Mouse (Mus musculus) thymus, postnatal 36 days (tissue): ENCODE data around the gene Nav1.
A peak's percentile ranks its signal among the peaks of the same experiment; 100 is the strongest.
"Not testable (repeated sequence)": the region's sequence is repeated elsewhere in the genome, so short reads cannot be mapped to it uniquely, and the experiment has no call there.

Experiments
- DNase-seq, 2 experiments: peaks; one replicate each; pipeline ENCODE4 v3.0.0; 2022; ENCODE audit warnings: mixed read lengths in 2 of 2

The Nav1 gene

GRCm38 (mm10) chr1:135514913-135515632 lies 92.0 kb downstream of the Nav1 start:
- no peak for DNase-seq

DNA sequence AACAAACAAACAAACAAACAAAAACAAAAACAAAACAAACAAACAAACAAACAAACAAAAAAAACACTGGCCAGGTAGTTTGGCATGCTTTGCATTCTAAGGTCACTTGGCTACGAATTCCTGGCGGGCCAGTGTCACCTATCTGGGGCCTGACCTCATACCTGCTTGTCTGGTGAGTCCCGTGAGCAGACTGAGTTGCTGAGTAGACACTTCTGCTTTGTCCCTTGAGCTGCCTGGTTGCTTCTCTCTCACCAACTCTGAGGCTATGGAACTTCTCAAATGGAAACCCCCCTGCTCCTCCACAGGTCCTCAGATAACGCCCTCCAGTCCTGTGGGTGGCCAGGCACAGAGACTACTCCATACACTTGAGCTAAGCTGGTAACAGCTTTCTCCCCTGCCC lies 93.0 kb downstream of the Nav1 start:
- DNase-seq, result no peak

GRCm38 (mm10) chr1:135513464-135513863 lies 93.6 kb downstream of the Nav1 start:
- no peak for DNase-seq

GRCm38 (mm10) chr1:135510346-135510977 lies 96.6 kb downstream of the Nav1 start:
- peak; percentile 28 to 29 for DNase-seq

DNA sequence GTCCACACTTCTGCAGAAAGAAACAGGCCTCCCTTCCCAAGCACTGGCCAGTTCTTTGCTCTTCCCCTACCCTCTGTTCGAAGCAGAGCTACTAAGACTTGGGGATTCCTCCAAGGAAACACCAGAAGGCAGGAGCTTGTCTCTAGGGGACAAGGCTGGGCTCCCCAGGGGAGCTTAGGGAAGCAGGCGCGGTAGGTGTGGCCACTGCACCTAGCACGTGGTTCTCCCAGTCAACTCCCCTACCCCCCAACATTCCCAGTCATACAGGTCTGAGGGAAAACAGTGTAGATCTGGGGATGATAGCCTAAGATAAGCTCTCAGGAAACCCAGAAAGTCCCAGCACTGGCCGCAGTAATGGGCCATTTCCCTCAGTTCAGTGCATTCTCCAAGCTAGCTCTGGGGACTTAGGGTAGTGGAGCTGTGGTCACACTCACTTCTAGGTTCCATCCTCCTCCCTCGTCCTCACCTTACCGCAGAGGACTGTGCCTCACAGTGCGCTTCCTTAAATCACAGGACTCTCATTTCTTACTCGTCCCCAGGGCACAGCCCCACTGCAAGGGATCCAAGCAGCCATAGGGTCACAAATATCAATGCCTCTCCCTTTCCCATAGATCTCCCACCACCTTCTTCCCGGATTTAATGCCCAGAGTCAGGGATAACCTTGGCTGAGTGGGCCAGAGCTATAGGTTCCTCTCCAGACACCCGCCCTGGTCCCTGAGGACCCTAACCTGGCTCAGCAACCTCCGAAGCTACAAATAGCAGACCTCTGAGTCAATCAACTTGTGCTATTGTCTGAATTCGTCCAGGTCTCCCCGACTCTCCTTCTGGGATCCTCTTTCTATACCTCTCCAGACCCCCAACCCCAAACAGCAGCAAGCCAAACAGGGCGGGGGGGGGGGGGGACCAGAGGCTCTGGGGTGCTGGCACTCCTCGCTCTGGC lies 97.7 kb downstream of the Nav1 start:
- no peak for DNase-seq

GRCm38 (mm10) chr1:135508349-135508634 lies 98.8 kb downstream of the Nav1 start:
- no peak for DNase-seq

DNA sequence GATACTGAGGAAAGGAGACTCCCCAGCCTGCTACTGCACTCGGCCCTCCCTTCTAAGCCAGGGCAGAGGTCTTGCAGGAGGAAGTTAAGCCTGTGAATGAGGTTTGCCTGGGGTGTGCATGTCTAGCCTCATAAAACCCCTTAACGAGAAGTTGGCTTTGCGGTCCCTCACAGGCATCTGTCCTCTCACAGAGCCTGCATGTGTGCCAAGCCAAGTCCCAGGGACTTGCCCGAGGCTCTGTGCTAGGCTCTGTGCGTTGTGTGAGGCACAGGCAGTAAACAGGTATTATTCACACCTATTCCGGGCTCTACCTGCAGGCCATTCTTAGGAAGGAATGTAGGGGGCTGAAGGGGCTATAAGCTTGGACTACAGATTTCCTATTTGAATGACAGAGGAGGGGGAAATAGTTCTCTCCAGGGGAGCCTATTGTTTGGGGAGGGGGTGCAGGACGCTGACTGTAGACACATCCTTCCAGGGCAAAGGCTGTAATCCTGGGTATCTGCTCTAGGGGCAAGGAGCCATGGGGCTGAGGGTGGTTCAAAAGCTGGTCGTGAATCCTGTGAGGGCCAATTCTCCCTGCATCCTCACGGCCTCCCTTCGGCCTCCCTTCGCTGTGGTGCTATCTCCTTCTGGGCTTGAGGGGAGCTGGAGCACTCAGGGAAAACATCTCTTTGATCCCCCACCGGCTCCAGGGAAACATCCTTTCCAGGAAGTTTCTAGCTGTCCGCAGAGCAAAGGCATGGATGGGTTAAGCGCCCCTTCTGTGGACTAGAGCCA lies 99.3 kb downstream of the Nav1 start:
- DNase-seq, result no peak

GRCm38 (mm10) chr1:135505499-135505898 lies 101.6 kb downstream of the Nav1 start:
- DNase-seq, result no peak

- no peak for DNase-seq
Observed at GRCm38 (mm10) chr1:135503436-135503835, 103.7 kb downstream of the Nav1 start.

DNA sequence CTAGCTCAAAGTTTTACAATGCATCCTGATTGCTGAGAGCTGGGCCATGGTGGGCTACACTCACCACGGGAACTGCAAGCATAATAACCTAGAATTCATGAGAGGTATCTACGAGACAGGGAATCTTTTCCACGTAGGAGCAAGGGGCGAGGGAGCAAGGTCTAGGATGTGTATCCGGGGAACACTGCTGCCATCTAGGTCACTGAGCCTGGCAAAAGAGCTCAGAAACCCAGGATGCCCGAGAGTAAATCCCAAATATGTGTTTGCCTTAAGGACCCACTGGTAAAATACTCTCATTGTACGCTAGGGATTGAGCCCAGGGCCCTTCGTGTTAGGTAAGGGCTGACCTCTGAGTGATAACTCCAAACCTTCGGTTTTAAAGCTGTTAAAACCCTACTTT lies 104.3 kb downstream of the Nav1 start:
- no peak for DNase-seq

DNA sequence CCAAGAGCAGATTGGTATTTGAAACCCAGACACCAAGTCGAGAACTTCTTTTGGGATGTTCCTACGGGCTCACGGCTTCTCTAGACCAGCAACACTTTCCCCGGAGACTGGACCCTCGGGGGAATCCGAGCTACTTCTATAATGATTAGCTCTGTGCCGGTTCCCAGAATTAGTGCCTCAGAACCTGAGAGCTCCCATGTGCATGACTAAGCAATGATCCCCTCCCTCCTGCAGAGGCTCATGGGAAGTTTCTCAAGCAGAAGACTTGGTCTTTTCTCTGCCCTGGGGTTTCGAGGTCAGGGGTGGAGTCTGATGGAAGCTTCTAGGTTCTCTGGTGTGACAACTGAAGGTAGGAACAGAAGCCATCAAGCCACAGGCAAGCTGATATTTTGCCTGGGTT lies 105.0 kb downstream of the Nav1 start:
- DNase-seq, result no peak

GRCm38 (mm10) chr1:135498455-135499358 lies 108.4 kb downstream of the Nav1 start:
- DNase-seq, result no peak

DNA sequence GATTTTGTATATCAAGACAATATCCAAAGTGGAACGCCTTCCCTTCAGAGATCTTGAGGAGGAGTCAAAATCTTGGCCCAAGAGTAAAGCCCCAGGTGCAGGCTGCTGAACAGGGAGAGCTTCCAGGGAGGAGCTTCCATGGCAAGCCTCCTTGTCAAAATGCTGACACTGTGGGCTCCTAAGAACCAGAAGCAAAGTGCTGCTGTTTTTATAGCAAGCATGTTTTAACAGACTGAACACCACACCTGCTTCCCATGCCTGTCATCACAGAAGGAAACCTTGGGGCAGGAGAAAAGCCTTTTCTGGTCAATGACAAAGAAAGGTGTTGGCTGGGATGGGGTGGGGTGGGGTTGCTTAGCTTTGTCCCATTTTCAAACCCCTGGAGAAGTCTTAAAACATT lies 112.0 kb downstream of the Nav1 start:
- DNase-seq, result no peak

DNA sequence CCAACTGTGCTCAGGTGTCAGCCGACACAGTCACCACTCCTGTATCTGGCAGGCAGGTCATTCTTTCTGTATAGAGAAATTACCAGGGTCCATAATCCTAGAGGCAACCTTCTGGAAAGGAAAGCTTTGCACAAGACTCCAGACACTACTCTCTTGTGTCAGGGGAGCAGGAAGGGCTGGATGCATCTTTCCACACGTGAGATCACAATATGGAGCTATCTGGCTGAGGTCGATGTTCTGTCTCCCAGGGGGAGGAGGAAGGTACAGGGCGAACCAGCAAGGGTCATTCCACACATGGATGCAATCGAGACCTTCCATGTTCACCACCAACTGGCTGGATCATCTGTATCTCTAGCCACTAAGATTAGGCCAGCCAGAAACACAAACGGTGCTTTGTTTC lies 113.2 kb downstream of the Nav1 start:
- DNase-seq, result no peak

GRCm38 (mm10) chr1:135492406-135492805 lies 114.7 kb downstream of the Nav1 start:
- no peak for DNase-seq

GRCm38 (mm10) chr1:135490931-135491666 lies 116.0 kb downstream of the Nav1 start:
- no peak for DNase-seq

GRCm38 (mm10) chr1:135488879-135489278 lies 118.2 kb downstream of the Nav1 start:
- no peak for DNase-seq

DNA sequence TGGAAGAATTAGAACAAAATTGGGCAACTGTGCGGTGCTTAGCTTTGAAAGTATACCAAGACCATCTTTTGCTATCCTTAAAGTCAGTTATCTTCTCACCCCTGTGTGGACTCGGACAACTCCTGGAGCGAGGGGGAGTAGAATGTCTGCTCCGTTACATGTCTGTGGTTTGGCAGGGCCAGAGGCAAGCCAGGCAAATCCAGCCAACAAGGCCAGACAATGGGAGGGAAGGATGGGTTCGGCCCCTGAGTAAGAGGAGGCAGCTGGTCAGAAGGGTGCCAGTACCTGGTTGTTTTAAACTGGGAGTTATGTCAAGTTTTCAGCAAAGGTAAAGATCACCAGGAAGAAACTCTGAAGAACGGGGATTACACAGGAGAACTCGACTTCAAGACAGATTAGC lies 121.9 kb downstream of the Nav1 start:
- DNase-seq, result no peak

- not testable (repeated sequence) for DNase-seq
Observed at GRCm38 (mm10) chr1:135484503-135485051, 122.5 kb downstream of the Nav1 start.

- no peak for DNase-seq
Observed at GRCm38 (mm10) chr1:135483971-135484370, 123.1 kb downstream of the Nav1 start.

DNA sequence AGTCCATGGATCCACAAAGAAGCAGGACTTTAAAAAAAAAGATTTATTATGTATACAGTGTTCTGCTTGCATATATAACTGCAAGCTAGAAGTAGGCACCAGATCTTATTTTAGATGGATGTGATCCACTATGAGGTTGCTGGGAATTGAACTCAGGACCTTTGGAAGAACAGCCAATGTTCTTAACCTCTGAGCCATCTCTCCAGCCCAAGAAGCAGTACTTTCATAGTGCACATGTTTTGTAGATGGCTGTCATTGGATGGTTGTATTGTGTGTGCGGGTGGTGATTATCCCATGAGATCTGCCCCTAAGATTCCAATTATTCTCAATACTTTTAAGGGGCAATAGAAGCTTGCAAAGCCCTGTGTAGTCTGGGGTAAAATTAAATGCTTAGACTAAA lies 124.4 kb downstream of the Nav1 start:
- DNase-seq, result no peak
